Mouse (Mus musculus) gastrocnemius, postnatal 25 days (tissue): ENCODE data around the gene Ift172. TPM values are rescaled to one million over a fixed set of nuclear protein-coding genes. Genes with fewer than 3 reads are reported as not detected.
"Not testable (repeated sequence)": the region's sequence is repeated elsewhere in the genome, so short reads cannot be mapped to it uniquely, and the experiment has no call there.

Experiments
- DNase-seq: peaks from one replicate; pipeline ENCODE4 v3.0.0; 2022
- total RNA-seq, 2 experiments: library from RNA; stranded (reverse); gene quantifications; 1 replicate in 1 of 2; 2 replicates in 1 of 2; pipeline ENCODE4 v1.2.3; 2021

Gene Ift172
- total RNA-seq, 2 experiments from 2014 or later = 21.0 to 24.4 TPM

DNA sequence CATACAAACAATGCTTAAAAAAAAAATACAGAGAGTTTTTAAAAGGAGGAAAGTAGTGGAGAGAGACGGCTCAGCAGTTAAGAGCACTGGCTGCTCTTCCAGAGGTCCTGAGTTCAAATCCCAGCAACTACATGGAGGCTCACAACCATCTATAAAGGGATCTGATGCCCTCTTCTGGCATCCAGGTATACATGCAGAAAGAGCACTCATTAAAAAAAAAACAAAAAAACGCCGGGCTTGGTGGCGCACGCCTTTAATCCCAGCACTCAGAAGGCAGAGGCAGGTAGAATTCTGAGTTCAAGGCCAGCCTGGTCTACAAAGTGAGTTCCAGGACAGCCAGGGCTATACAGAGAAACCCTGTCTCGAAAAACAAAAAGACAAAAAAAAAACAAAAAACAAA lies 74.4 kb downstream of the Ift172 start:
- not testable (repeated sequence) for DNase-seq

DNA sequence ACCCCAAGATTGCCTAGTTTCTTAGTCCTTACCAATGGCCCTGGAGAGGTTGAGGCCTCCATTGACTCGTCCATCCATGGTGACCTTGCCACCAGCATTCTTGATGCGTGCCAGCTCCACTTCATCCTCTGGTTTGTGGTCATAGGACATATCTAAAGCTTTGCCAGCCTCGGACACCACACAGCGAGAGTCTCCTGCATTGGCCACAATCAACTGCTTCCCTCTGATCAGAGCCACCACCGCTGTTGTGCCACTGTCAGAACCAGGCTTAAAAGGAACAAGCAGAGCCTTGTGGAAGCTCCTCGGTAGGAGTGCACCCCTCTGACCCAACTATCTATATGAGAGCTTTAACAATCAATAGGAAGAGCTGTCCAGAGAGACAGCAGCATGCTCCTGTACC lies 86.5 kb downstream of the Ift172 start:
- no peak for DNase-seq

DNA sequence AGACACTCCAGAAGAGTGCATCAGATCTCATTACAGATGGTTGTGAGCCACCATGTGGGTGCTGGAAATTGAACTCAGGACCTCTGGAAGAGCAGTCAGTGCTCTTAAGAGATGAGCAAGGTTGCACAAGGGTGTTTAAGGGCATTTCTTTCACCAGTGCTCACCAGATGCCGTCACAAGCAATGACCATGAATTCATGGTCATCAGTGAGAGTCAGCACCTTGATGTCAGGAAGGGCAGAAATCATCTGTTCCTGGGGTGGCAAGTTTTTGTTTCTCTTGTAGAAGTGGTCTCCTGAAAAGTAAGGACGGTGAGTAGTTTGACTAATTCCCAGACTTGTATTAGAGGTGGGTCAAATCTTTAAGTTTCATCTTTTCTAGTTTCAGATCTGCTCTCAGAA lies 87.0 kb downstream of the Ift172 start:
- DNase-seq = no peak

Other genes with a start within 250 kb of the Ift172 start
- 10 to 100 TPM; 41.8 to 44.4 TPM for gene Atraid, start 242.8 kb downstream of the Ift172 start, total RNA-seq
- 1 to 10 TPM; 2.5 to 3.5 TPM for gene Slc5a6, start 242.2 kb downstream of the Ift172 start, total RNA-seq
- gene Cad, start 236.3 kb downstream of the Ift172 start, total RNA-seq = 10 to 100 TPM; 19.3 to 25.1 TPM
- gene Dnajc5g, start 184.8 kb downstream of the Ift172 start, total RNA-seq = not detected
- gene Slc30a3, start 182.9 kb downstream of the Ift172 start, total RNA-seq = under 1 TPM in 1 of 2 experiments, not detected in 1; 0.13 TPM
- 100 to 1,000 TPM; 303 to 342 TPM for gene Trim54, start 174.4 kb downstream of the Ift172 start, total RNA-seq
- not detected for gene Ucn, start 152.3 kb downstream of the Ift172 start, total RNA-seq
- 10 to 100 TPM; 22.9 to 25.6 TPM for gene Mpv17, start 136.9 kb downstream of the Ift172 start, total RNA-seq
- gene Gm29609, start 111.2 kb downstream of the Ift172 start, total RNA-seq = under 1 TPM; 0.26 to 0.35 TPM
- 10 to 100 TPM; 21.8 to 24.5 TPM for gene Gtf3c2, start 111.0 kb downstream of the Ift172 start, total RNA-seq
- 10 to 100 TPM; 28.3 to 31.1 TPM for gene Snx17, start 97.9 kb downstream of the Ift172 start, total RNA-seq
- gene Eif2b4, start 97.7 kb downstream of the Ift172 start, total RNA-seq = 10 to 100 TPM; 51.5 to 63.1 TPM
- gene Zfp513, start 88.8 kb downstream of the Ift172 start, total RNA-seq = 1 to 10 TPM; 5.4 to 5.7 TPM
- 10 to 100 TPM; 32.6 to 35.4 TPM for gene Ppm1g, start 70.4 kb downstream of the Ift172 start, total RNA-seq
- gene Nrbp1, start 50.3 kb downstream of the Ift172 start, total RNA-seq = 10 to 100 TPM; 52.2 to 55.9 TPM
- gene Gm9970, start 49.9 kb downstream of the Ift172 start, total RNA-seq = not detected
- gene Krtcap3, start 39.4 kb downstream of the Ift172 start, total RNA-seq = 1 to 10 TPM; 1.8 to 1.9 TPM
- 1 to 10 TPM; 1.5 to 3.1 TPM for gene Fndc4, start 5.0 kb upstream of the Ift172 start, total RNA-seq
- not detected for gene Gckr, start 6.3 kb upstream of the Ift172 start, total RNA-seq
- gene Zfp512, start 161.3 kb upstream of the Ift172 start, total RNA-seq = 10 to 100 TPM in 1 of 2 experiments, 1 to 10 TPM in 1; 9.2 to 10.0 TPM
- gene 4930548H24Rik, start 194.6 kb upstream of the Ift172 start, total RNA-seq = not detected
- gene Gpn1, start 203.6 kb upstream of the Ift172 start, total RNA-seq = 10 to 100 TPM; 15.7 to 15.8 TPM
- 10 to 100 TPM; 17.4 to 18.6 TPM for gene Slc4a1ap, start 235.9 kb upstream of the Ift172 start, total RNA-seq
- gene Supt7l, start 236.7 kb upstream of the Ift172 start, total RNA-seq = 1 to 10 TPM; 8.0 to 9.4 TPM